Mouse (Mus musculus) CD4-positive, CD25-positive, alpha-beta regulatory T cell, adult 2 months (primary cell): ENCODE results near the gene Arpc2.

ENCODE experiments used
- DNase-seq: peaks from one replicate; pipeline ENCODE4 v3.0.0-alpha.2; 2012; ENCODE audit warnings: low read depth, low spot score

Arpc2 gene

GRCm38 (mm10) chr1:74300347-74301110, 64.6 kb downstream of the Arpc2 start:
- no peak for DNase-seq

GRCm38 (mm10) chr1:74302229-74302628, 66.3 kb downstream of the Arpc2 start:
- no peak for DNase-seq

- DNase-seq: no peak
These were observed 67.0 kb downstream of the Arpc2 start for GRCm38 (mm10) chr1:74302835-74303234.

- peak; percentile 52 for DNase-seq
These were observed 67.8 kb downstream of the Arpc2 start for GRCm38 (mm10) chr1:74303509-74304338.

- no peak for DNase-seq
These were observed 68.5 kb downstream of the Arpc2 start for GRCm38 (mm10) chr1:74304339-74304790.

- DNase-seq: no peak
These were observed 69.1 kb downstream of the Arpc2 start for GRCm38 (mm10) chr1:74304946-74305345.

GRCm38 (mm10) chr1:74305522-74305921, 69.6 kb downstream of the Arpc2 start, which contains the start of gene Tmbim1:
Tmbim1 (minus strand) TSS chr1:74305622.
- DNase-seq: no peak

- no peak for DNase-seq
These were observed 71.3 kb downstream of the Arpc2 start for GRCm38 (mm10) chr1:74307146-74307545.

- no peak for DNase-seq
These were observed 72.4 kb downstream of the Arpc2 start for GRCm38 (mm10) chr1:74308001-74308964.

- no peak for DNase-seq
These were observed 73.9 kb downstream of the Arpc2 start for GRCm38 (mm10) chr1:74309767-74310166.

GRCm38 (mm10) chr1:74313049-74313692, 77.3 kb downstream of the Arpc2 start:
- DNase-seq: peak; percentile 88

GRCm38 (mm10) chr1:74314796-74315195, 78.9 kb downstream of the Arpc2 start:
- DNase-seq: no peak

- no peak for DNase-seq
These were observed 80.4 kb downstream of the Arpc2 start for GRCm38 (mm10) chr1:74316114-74316827.
